Mouse (Mus musculus) erythroblast, adult 5-6 weeks (primary cell): Measurements from ENCODE around the gene Tmem232. TPM values are rescaled to one million over a fixed set of nuclear protein-coding genes. Genes with fewer than 3 reads are reported as not detected.
A peak's percentile ranks its signal among the peaks of the same experiment; 100 is the strongest.

Source experiments
- ATAC-seq: replicated peaks from 2 replicates; pipeline ENCODE4 v1.8.0; 2016; ENCODE audit warnings: moderate number of reproducible peaks, mild to moderate bottlenecking, moderate TSS enrichment, inconsistent platforms; ENCODE audit not compliant: poor library complexity, low FRiP score, severe bottlenecking
- total RNA-seq, 2 experiments: library from RNA; stranded (forward) in 1 of 2; stranded (reverse) in 1 of 2; fragments of 150-400 nt in 1 of 2; fragments of 200-764, 138-1000 nt in 1 of 2; gene quantifications; 2 replicates each; pipeline versions ENCODE4 v1.2.3 to v1.2.4; 2015 to 2017; ENCODE audit warnings: low replicate concordance in 2 of 2

Tmem232 gene
- total RNA-seq (2015; ENCODE audit: low replicate concordance) (not detected in 2 replicates), total RNA-seq (2017; ENCODE audit: low replicate concordance) (not detected in 2 replicates)

- ATAC-seq = peak; percentile 82; the same call in 1 of the 2 replicates
Measured at GRCm38 (mm10) chr17:65540441-65541272, at the start of gene Tmem232. TSS of gene Tmem232 (minus strand) at chr17:65540782.

DNA sequence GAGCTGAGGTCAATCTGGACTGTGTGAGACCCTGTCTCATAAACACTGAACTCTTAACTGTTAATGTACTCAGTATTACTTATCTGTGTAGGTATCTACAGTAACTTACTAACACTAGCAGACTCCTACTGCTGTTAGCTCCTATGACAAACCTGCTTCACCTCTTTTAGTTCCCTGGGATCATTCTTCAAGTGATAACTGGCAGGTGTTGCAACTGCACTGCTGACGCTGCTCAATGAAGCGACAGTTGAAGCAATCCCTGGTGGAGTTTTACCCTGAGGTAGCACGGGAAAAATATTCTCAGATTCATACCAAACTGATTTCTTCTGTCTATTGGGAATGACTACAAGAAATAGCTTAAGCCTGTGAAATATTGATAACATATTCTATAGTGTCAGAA is 46.3 kb upstream of the Tmem232 start:
- no peak for ATAC-seq

DNA sequence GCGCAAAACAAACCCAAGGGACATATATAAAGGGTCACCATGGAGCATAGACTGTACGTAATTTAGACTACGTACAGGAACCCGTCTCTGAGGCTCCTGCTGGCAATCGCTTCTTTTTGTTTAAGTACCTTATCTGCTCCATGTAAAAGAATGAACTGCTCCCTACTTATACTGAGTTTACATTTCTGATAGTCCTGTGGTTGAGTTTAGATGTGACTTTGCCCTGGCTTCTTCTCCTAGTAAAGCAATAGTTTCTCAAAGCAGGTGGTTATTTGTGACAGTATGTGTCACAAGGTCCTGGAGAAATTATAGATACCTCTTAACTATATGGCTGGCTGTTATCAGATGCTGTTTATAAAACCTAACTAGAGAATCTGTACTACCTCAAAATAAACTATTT is 40.9 kb upstream of the Tmem232 start:
- no peak for ATAC-seq

DNA sequence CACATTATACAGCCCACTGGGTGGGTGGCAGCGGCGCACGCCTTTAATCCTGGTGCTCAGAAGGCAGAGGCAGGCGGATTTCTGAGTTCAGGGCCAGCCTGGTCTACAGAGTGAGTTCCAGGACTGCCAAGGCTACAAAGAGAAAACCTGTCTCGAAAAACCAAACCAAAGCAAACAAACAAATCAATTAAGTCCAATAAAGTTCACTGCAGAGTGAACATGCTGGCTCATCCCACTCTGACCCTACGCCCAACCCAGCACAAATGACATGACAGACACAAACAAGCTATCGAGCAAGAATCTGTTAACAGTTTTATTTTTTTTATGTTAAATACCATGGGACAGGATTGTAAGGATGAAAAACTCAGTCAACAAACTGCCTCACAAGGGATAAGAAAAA is 39.2 kb upstream of the Tmem232 start:
- no peak for ATAC-seq

- peak; percentile 85 for ATAC-seq
Measured at GRCm38 (mm10) chr17:65575339-65575738, 34.8 kb upstream of the Tmem232 start.

DNA sequence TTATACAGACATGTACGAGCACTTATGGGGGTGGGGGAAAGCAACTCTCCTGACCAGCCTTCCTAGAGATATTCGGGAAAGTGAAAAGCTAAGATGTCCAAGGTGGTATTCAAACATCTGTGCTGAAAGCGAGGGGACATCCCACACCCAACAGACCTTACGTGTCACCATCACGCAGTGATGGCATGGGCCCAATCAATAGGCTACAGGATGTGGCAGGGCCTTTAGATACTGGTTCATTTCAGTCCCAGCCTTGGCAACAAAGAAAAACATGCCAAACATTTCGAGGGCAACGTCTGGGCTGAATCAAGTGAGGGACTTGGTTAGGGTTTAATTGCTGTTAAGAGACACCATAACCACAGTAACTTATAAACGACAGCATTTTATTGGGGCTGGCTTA is 34.3 kb upstream of the Tmem232 start:
- ATAC-seq = no peak

GRCm38 (mm10) chr17:65571866-65572265 is 31.3 kb upstream of the Tmem232 start:
- ATAC-seq = no peak

DNA sequence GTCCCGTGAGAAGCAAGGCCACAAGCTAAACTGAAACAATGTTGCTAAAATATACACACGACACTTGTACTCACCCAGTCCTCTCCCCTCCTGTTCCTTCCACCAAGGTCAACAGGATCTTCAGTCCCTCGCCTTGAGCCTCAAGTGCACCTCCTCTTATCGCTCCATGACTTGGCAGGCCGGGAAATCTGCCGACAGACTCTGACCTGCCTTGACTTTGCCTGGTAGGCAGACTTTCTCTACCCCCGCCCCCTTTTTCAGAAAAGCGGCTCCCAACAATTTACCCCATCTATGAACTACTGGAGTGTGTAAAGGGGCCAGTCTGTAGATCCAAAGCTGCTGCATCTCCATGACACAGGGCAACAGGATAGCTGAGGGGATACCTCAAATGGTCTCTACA is 30.9 kb upstream of the Tmem232 start:
- ATAC-seq = no peak

DNA sequence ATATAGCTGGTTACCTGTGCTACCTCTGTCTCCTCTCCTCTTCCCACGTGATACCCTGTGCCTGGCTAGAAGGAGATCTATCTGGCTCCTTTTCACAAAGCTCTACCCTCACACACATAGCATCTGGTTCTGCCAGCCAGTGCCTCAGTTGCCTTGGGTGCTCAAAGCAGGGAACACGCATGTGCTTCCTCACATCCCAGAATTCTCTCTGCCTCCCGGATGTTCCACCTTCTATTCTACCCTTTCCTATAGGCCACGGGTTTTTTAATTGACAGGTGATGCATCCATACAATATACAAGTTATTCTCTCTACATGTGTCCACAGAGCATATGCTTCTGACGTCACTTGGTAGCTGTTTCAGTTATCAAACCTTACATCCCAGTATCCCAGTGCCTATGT is 23.6 kb upstream of the Tmem232 start:
- ATAC-seq = no peak

GRCm38 (mm10) chr17:65563345-65563744 is 22.8 kb upstream of the Tmem232 start:
- no peak for ATAC-seq

DNA sequence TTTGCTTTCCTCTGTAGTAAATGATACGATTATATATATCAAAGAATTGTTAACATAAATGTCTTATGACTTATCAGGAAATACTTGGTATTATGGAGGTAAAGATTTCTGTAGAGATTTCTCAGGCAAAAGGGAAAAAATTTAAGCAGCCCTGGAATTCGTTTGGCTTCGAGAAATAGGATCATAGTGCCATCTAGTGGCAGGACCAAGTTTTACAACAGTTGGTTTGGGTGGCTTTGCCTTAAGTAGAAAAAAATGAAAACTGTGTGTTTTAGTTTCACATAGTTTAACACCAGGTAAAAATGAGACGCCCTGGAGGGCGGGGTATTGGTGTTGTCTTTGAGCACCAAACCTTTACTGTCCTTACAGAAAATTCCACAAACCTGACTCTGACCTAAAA is 22.2 kb upstream of the Tmem232 start:
- no peak for ATAC-seq

DNA sequence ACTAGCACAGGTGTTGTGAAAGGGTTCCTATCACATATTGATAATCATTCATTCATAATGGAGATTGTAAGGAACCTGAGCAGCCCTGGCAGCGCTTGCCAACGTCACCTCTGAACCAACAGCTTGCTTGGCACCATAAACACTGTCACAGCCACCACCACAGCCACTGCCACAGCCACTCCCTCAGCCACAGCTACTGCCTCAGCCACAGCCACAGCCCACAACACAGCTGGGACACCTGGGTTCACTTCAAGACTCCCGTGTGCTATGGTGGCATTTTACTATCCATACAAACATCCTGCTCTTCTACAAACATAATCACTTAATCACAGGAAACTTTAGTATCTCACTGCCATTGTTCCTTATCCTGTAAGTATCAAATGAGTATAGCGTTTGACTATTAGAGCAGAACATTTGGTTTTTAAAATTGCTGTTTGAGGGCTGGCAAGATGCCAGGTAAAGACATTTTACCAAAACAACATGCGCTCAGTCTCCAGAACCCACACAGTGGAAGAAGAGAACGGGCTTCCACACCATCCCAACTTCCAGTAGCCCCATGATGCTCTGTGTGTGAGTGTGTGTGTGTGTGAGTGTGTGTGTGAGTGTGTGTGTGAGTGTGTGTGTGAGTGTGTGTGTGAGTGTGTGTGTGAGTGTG is 20.9 kb upstream of the Tmem232 start:
- ATAC-seq = no peak

- ATAC-seq = peak; percentile 53; the same call in 1 of the 2 replicates
Measured at GRCm38 (mm10) chr17:65559273-65559672, 18.7 kb upstream of the Tmem232 start.

- ATAC-seq = no peak
Measured at GRCm38 (mm10) chr17:65558788-65559187, 18.2 kb upstream of the Tmem232 start.

DNA sequence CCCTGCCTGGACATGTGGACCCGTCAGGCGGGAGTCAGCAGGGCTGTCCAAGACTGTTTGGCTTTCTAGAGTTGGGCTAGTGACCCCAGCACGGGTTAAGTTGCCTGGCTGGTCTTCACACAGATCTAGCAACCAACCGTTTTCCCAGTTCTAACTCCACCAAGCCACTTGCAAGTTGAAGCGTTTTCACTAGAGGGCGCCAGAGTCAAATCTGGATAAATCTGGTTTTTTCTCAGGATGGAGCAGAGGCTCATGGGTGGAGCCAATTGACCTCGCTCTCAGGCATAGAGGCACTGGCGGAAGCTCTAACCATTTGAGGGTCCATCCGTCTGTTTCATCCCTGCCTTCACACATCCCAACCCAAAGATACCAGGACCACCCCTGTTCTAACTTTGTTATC is 17.6 kb upstream of the Tmem232 start:
- peak; percentile 67 for ATAC-seq

GRCm38 (mm10) chr17:65557212-65557611 is 16.6 kb upstream of the Tmem232 start:
- ATAC-seq = peak; percentile 55; the same call in 1 of the 2 replicates

GRCm38 (mm10) chr17:65556798-65557197 is 16.2 kb upstream of the Tmem232 start:
- 0 out of 2 replicates have a peak, but pooled peaks have one; percentile 38 for ATAC-seq

DNA sequence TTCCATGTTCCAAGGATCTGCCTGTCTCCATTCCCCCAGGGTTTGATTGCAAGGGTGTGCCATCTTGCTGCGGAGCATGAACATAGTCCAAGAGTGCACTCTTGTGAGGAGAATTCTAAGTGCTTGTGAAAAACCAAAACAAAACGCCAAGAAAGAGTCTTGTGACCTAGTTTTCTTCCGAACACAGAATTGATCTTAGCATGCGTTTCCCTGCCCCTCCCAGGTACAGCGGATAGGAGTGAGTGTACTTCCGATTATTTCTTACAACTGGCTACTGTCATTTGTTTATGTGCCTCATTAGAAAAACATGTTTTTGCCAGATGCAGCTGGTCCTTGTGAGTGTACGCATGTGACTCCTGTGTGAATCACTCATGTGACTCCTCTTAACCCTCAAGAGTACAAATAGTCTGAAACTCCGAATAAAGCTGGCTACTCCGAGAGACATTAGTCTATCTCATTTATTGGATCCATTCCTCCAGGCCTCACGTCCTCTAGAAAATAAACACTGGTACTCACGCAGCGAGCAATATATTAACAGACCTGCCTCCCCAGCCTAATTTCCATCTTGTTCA is 11.9 kb upstream of the Tmem232 start:
- no peak for ATAC-seq

GRCm38 (mm10) chr17:65550357-65550756 is 9.8 kb upstream of the Tmem232 start:
- no peak for ATAC-seq

- no peak for ATAC-seq
Measured at GRCm38 (mm10) chr17:65548698-65549365, 8.2 kb upstream of the Tmem232 start.
